Mouse (Mus musculus) cortical plate, adult 2 months (tissue): ENCODE data around the gene Etl4.

ENCODE experiments used
- CTCF ChIP-seq: fragments of 200-500 bp; IDR thresholded peaks from 2 replicates; pipeline ENCODE4 v1.5.1; 2011; ENCODE audit warnings: mild to moderate bottlenecking, control low read depth, low read length; ENCODE audit not compliant: insufficient read depth; ENCODE audit errors: extremely low read depth
- POLR2A ChIP-seq: fragments of 200-500 bp; IDR thresholded peaks from 2 replicates; pipeline ENCODE4 v1.6.1; 2011; ENCODE audit warnings: mild to moderate bottlenecking, low read length, control low read depth; ENCODE audit not compliant: insufficient read depth; ENCODE audit errors: extremely low read depth

- TF ChIP-seq CTCF (no peak), POLR2A (no peak)
Observed at GRCm38 (mm10) chr2:20352796-20353195, 443.2 kb downstream of the Etl4 start.
